Comparison of ENCODE assay signal across 8 mouse cellular contexts in genomic region chr4:84884539-84885270, GRCm38 (mm10). TPM values are rescaled to one million over a fixed set of nuclear protein-coding genes. Genes with fewer than 3 reads are reported as not detected.
DNase-seq lines count a peak whose midpoint lies in the region; ATAC-seq and TF ChIP-seq lines count a peak whose summit lies in the region.

No protein-coding gene starts in this region.

- peak overlapping the region; percentile 79 for H3K4me3 ChIP-seq in gastrocnemius, adult 2 months
- peak overlapping the region; percentile 92 for H3K4me3 ChIP-seq in hindbrain, embryonic 15.5 days

- no peaks in the 10 kb centered on the region for H3K27me3 ChIP-seq in hindbrain, embryonic 15.5 days

- H3K9me3 ChIP-seq in hindbrain, embryonic 15.5 days = no peaks in the 10 kb centered on the region

- H3K27ac ChIP-seq in gastrocnemius, adult 2 months = peak overlapping the region; percentile 93
- peak overlapping the region; percentile 93 for H3K27ac ChIP-seq in hindbrain, embryonic 15.5 days (replicated peaks)

- peak; percentile 76 to 78 for DNase-seq in cerebellum, postnatal 14 days
- peak; percentile 70 for DNase-seq in gastrocnemius, adult 2 months
- DNase-seq in layer of hippocampus, postnatal 25 days (ENCODE audit: extremely low spot score in 1 of 2, low spot score in 1 of 2) = peak; percentile 14 to 32
- DNase-seq in lung, postnatal 25 days (ENCODE audit: low spot score) = peak; percentile 35
- DNase-seq in retina, postnatal 7 days (ENCODE audit: low read depth, low spot score) = peak; percentile 35
- DNase-seq in urinary bladder, postnatal 25 days (ENCODE audit: low spot score) = peak; percentile 48

- peak overlapping the region; percentile 84 for H3K9ac ChIP-seq in hindbrain, embryonic 15.5 days

- TF ChIP-seq CTCF in gastrocnemius, adult 2 months (IDR thresholded peaks at IDR 0.05) = no peak

- intact Hi-C loops in gastrocnemius, adult 2 months (cut with DNase I) = no loop called here

- 2% methylated on average over 50 of the region's 60 CpGs for WGBS in hindbrain, embryonic 15.5 days

- H3K4me1 ChIP-seq in hindbrain, embryonic 15.5 days (replicated peaks) = peaks cover 8% of the 10 kb centered on the region

- H3K36me3 ChIP-seq in hindbrain, embryonic 15.5 days = no peaks in the 10 kb centered on the region

- peak; percentile 48 for ATAC-seq in activated CD4-positive, CD25-positive, alpha-beta regulatory T cell, adult 4 months
- peak; percentile 81 for ATAC-seq in hindbrain, embryonic 15.5 days (ENCODE audit: low FRiP score, low read depth)

- peak overlapping the region; percentile 88 for H3K4me2 ChIP-seq in hindbrain, embryonic 15.5 days

RNA-seq across cellular contexts. Expression of gene Cntln, which starts 0.6 kb away (rescaled TPM):
- 1 to 10 TPM; 3.4 to 3.6 TPM for polyA plus RNA-seq in activated CD4-positive, CD25-positive, alpha-beta regulatory T cell, adult 4 months (2017; shearing (Covaris generic))
- 1 to 10 TPM in 1 of 2 experiments, under 1 TPM in 1; 0.99 to 1.5 TPM for total RNA-seq in gastrocnemius, adult 2 months (2021)
- polyA plus RNA-seq in hindbrain, embryonic 15.5 days (2015; fragmentation: Nextera tagmentation; extraction: Ambion mirVana) = 4.2 and 6.7 TPM in 2 replicates
- 1 to 10 TPM; 5.7 to 6.1 TPM for total RNA-seq in layer of hippocampus, postnatal 25 days (2021)

Comparison
In these comparisons a context has a peak if more than half of its experiments do, and no peak if none do; other contexts are left out.
1. Peak in every context shown above with its lines: DNase-seq, ATAC-seq, H3K4me3 ChIP-seq and H3K27ac ChIP-seq.
2. DNase-seq: peak in every context shown above with its lines; median percentile 77 in cerebellum, postnatal 14 days; 70 in gastrocnemius, adult 2 months; 48 in urinary bladder, postnatal 25 days; 35 in lung, postnatal 25 days; 35 in retina, postnatal 7 days; 23 in layer of hippocampus, postnatal 25 days.